Mouse (Mus musculus): Measurements from ENCODE around the gene Pdk2.
A peak's percentile ranks its signal among the peaks of the same experiment; 100 is the strongest.

The Pdk2 gene

DNA sequence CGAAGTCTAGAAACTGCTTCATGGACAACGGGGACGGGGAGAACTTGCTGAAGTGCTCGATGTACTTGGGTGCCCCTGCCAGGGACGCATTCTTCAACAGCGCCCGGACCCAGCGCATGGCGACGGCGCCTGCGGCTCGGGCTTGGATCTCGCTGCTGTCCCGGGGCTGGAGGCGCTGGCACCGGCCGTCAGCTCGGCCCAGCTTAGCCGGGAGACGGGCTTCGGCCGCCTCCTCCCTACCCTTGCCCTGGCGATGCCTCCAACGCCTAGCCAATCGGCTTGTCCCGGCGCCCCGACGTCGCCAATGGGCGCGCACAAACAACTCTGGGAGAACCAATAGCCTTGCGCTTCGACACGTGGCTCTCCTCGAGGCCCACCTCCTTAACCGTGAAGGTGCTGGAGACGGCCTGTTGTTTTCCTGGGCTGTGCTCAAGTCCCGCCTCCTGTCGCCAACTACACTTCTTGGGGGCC, at the start of gene Pdk2:
Gene Pdk2 (minus strand): TSS at position 216 of the 471 bp plus-strand sequence.
- peak; percentile 98 for DNase-seq

DNA sequence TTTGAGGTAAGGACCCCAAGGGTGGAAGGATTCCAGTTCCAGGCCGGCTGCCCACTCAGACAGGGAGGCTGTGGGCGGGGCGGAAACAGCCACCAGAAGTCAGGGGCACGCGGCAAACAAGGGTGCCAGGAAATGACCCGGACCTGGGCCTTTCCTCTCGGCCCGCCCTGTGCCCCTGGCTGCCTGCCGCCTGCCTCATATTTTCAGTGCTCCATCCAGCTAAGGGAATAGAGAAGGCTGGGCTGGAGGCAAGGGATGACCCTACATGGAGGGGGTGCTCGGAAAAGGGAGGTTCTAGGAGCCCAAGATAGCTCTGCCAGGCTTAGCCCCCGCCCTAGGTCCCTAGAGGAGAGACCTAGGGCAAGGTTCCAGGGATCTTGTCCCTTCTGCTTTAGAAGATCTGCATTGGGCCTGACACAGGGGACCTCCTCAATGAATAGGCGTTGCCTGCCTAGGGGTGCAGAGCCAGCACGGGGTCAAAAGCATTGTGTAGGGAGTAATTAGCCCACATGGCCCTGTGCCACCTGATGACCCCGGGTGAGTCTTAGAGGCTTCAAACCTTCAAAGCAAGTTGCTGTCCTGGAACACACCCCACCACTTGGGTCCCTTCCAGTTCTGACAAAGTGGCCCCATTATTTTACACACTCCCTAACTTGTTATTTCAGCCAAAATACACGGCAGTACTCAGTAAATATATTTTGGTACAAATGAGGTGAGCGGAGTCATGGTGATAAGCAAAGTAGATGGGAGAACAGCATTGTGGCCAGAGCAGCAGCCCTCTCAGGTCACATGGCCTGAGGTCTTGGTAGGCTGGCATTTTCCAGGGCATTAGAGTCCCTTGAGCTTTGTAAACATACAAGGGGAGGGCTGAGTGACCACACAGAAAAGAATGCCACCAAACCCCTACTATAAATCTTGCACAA, 48.0 kb upstream of the Pdk2 start:
- peak; percentile 94 for DNase-seq

DNA sequence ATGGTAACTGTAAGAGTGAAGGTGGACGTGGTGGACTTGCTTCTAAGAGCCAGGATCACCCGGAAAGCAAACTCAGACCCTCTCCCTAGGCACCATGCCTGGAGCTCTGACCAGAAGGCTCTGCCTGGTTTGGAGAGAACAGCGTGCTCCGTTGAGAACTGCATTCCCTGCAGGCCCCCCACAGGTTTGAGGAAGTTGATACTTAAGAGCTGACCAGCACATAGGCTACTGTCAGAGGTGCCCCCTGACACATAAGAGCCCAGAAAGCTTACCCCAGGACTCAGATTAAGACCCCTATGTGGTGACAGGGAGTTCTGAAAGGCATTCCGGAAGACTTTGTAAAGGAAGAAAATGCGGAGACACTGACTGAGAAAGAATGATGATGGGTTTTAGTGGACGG, 47.1 kb upstream of the Pdk2 start:
- DNase-seq, result no peak

DNA sequence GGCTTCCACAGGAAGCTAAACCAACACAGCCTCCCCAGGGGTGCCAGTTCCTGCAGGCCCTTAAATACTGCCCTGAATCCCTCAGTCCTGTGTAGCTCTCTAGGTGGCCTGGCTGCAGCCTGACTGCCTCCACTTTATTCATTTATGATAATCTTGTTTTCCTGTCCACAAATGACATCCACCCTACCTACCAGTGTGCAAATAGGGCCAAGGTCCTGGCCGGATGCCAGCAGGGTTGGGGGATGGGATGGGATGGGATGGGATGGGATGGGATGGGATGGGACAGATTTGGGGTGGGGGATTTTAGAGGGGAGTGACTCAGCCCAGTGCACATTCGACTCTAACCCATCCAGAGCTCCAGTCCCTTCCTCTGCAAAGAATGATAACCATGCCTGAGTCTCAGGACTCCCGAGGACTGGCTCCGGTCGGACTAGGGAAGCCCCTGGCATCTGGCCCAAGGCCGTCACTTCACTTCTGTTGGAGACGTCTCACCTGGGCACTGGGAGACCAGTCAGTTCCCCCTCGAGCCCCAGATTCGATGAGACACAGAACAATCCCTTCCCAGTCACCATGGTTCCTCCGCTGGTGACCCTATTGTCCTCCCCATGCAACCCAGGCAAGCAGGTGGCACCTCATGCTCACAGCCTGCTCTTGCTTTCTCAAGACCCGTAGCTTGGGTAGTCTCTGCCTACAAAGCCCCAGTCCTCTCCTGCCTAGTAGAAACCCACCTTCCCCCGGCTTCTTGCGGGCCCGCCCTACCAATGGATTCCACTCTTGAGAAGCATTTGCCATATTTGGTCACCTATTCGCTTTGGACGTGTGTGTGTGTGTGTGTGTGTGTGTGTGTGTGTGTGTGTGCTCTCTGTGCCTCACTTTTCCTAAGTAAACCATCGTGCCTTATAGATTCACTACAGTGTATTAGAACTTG, 46.4 kb upstream of the Pdk2 start:
- DNase-seq, result no peak

DNA sequence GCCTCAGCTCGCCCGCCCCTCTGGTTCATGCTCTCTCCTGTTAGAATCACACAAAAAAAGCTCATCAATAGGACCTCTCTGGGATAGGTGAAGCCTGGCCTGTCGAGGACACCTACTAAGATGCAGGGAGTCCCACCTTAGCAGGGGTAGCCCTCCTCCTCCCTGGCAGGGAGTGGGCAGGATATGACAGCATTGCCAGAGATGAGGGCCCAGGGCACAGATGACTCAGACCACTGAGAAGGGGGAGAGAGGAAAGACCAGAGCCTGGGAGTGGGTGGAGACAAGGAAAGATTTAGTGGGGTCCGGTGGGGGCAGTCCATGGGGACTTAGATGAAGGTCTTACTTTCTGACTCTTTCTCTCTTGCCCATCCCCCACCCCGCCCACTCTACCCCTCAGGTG, 45.1 kb upstream of the Pdk2 start:
- no peak for DNase-seq

DNA sequence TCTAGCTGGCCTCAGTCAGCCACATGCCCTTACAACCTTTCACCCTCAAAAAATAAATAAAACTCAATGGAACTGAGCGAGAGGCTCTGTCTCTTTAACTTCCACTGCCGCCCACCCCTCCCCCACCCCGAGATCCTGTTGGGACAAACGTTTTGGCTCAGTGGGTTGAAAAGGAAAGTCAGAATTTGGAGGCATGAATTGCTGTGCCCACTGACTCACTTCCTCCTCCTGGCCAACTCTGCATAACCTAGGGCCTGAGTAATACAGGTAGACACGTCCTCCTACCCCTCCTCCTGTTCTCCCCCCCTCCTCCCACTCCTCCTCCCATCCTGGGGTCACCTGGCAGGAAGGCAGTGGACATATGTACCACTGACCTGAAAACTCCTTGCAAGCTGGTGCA, 44.6 kb upstream of the Pdk2 start:
- no peak for DNase-seq

DNA sequence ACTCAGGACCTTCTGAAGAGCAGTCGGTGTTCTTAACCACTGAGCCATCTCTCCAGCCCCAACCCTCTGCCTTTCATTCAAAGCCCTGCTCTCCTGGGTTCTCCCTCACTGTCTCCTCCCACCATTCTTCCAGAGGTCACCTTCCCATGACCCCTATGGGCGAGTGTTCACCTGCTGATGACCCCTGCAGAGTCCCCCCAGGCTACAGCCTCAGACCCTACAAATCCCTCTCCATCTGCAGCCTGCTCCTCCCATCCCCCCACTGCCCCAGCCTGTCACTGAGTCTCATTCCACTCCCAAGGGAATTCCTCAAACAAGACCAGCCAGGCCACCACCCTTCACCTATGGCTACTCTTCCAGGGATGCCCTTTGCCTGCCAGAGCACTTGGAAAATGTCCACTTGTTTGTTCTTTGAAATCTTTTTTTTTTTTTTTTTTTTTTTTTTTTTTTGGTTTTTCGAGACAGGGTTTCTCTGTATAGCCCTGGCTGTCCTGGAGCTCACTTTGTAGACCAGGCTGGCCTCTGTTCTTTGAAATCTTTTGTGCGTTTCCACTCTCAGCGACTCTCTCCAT, 43.7 kb upstream of the Pdk2 start:
- DNase-seq, result no peak

DNA sequence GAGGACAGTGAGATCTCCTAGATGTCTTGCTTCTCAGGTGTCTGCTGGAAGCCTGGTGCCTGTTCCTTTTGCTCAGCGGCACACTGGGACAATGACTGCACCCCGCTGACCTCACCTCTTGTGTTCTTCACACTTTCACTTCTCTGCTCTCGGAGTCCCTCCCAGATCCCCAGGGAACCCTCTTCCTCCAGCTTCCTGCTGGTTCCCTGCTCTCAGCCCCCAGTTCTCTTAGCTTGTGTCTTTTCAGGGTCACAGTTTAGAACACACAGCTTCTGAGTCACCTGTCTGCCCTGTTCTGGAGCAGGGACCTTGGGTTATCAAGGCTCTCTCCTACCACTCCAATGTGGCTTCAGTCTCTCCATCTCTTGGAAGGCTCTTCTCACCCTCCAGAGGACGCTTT, 43.0 kb upstream of the Pdk2 start:
- no peak for DNase-seq

DNA sequence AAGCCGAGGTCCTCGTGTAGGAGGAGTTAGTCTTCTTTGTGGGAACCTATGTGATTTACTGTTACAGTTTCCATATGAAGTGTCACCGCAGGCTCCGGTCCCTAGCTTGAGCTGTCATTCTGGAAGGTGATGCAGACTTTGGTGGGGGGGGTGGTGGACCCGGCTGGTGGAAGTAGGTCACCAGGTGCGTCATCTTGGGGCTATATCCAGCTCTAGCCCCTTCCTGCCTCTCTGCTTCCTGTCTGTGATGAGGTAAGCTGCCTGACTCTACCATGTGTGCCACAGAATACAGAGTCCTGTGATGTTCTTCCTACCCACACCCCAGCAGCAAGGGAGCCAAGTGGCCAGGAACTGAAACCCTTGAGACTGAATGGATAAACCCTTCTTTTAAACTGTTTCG, 41.7 kb upstream of the Pdk2 start:
- DNase-seq, result no peak

DNA sequence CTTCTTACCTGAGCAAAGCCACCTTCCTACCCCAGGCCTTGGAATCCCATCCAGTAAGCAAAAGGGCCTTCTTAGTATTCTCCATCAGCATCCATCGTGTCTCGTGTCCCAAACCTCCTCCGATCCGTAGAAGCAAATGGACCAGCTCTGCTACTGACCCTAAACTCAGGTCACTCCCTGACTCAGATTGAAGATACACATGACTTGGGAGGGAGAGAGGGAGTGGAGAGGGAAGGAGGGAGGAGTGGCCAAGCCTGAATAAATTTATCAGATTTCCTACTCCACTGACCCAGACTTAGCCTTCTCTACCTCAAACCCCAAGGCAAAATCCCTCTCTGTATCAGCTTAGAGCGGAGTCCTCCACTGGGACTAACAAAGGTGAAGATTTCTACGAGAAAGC, 39.6 kb upstream of the Pdk2 start:
- no peak for DNase-seq

DNA sequence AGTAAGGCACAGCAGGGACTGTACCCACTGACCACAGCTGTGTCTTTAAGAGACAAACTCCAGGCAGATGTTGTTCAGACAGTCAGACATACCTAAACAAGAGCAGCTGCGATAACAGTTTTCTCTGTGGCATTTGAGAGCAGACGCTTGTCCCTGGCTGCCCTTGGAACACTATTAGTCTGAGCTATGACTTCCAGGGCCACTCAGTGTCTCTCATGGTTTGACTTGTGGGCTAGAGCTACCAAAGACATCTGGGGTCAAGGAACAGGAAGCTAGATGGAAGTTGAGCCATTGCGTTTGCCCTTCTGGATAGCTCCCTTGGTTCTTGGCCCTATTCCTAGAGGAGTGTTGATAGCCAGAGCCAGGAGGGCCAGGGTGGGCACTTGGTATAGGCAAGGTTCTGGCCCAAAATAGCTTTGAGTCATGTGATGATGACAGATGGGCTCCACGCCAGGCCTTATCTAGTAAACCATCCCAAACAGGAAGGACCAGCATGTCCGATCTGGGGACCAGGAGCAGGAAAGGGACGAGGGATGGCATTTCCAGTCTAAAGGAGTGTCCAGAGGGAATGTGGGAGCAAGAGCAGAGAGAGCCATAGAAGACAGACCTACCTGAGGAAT, 38.2 kb upstream of the Pdk2 start:
- peak; percentile 94 for DNase-seq

DNA sequence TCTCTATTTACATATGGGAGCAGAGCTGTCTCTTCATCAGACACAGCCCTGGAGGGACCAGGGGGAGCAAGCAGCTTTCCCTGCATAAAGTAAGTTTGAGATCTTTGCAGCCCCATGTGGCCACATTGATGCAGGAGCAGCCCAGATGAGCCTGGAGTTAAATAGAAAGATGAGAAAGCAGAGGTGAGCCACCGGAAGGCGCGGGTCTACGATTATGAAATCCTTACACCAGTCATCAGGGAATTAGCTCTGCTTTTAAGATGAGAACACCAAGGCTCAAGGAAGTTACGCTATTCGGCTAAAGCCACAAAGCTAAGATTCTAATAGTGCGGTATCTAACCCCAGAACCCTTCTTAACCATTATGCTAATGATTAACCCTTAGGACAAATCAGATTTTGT, 36.8 kb upstream of the Pdk2 start:
- DNase-seq, result no peak

DNA sequence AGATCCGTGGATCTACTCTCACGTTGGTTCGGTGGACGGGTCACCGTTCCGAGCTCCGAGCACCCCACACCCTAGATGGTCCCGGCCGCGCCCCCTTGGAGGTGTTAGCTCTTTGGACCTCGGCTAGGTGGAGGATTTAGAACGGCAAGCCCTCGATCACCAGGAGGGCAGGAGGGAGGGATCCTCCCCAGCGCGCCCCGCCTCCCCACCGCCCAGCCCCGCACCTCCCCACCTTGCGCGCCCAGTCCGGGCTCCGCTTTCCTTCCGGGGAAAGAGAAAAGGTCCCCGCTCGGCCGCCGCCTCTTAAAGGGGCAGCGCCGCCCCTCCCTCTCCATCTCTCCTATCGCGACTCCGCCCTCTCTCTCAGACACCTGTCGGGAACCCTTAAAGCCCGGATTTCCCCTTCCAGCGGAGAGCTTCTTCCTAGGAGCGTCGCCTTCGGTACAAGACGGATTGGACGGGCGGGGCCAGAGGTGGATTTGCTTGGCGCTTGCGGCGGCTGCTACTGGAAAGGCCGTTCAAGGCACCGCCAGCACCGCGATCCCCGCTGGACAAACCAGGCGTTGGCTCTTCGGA, 35.5 kb upstream of the Pdk2 start, which contains the start of gene Itga3:
Gene Itga3 (minus strand): TSS at position 266 of the 576 bp plus-strand sequence.
- peak; percentile 92 for DNase-seq

DNA sequence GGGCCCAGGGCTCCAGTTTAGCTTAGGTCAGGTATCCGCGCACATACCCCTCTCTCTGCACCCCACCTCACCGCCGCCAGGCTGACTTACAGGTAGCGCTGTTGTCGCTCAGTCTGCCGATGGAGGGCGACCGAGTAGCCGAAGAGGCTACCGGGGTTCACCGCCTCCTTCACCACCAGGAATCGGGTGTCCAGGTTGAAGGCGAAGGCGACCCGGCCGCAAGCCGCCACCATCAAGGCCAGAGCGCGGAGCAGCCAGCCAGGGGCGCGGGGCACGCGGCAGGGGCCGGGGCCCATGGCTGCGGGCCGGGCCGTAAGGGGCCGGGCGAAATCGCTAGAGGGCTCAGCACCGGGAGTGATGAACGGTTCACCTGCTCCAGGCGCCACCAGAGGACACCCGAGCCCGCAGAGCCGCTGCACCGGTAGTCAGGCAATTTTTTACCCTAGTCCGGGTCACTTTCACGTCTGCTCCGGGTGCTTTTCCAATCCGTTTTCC, 34.9 kb upstream of the Pdk2 start:
- peak; percentile 77 for DNase-seq

DNA sequence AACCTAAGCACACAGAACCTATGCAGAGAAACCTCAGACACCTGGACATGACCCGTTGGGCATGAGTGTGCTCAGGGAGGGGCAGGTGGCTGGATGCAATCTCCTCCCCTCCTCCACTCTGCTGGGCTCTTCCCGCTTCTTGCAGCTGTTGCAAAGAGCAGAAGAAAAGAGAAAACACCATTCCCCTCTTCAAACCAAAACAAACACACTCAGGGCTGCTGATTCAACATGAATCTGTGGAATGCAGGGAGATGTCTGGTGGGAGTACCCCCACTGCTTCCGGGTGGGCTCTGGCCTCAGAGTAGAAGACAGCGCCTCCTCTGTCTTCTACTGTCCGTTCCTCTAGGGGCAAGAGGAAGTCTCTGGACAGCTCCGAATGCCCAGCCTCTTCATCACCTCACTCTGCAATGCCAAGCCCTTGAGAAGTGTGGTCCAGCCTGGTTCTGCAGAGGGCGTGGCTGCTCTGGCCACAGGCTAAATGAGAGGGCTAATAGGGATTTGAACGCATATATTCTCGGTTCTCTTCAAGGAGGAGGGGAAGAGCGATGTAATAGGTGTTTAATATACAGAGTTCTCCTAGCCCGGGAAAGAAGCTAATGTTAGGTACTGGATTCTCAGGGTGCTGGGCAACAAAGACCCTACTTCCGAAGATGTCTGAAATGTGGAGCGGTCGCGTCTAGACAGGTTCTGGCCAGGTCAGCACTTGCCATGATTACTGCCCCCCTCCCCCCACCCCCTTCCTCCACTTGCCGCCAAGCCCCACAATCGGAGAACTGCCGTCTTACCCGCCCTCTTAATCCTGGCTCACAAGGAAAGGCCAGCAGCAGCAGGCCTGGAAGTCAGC, 34.3 kb upstream of the Pdk2 start:
- peak; percentile 67 for DNase-seq

DNA sequence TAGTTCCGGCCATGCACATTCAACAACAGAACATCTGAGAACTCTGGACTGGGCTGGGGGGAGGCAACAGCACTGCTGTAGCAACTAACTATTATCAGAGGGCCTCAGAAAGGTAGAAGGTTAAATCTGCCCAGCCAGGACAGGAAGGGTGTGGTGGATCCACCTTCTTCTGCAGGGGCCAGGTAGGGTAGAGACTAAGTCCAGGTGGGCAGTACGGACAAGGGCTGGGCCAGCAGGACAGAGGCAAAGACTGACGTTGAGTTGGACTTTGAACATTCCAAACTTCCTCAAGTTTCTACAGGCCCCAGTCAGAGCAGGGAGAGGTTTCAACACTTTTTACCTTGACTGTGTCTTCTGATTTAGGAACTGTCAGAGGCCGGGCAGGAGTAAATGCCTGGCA, 33.5 kb upstream of the Pdk2 start:
- DNase-seq, result no peak

DNA sequence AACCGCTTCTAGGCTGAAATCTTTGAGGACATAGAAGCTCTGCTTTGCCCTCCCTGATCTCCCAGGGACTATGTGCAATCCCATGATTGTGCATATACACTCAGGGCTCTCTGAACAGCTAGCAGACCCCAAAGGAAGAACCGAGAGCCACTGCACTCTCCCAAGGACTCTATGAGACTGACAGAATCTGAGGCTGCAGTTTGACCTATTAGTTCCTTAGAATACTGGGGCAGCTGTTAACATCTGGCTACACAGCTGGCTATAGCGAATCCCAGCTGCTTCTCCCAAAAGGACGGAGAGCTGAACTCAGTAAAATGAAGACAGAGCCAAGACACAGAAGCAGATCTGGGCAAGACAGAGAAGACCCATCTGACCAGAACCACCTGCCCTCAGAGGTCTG, 32.7 kb upstream of the Pdk2 start:
- DNase-seq, result peak; percentile 39

DNA sequence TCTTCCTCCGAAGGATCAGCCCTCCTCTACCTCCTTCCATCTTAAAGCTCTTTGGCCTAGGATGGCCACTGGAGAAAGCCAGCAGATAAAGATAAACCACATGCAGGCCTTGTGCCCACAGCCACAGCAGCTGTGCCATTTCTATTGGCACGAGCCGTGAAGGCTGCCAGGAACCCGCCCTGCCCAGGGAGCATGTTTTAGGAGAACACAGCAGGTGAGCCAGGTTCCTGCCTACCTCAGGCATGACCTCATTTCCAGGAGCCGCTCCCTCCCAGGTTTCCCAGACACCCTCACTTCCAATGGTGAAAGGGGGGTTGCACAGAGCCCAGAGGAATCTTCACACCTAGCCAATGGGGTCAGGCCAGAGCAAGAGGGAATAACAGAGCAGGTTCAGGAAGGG, 31.6 kb upstream of the Pdk2 start:
- peak; percentile 85 for DNase-seq

DNA sequence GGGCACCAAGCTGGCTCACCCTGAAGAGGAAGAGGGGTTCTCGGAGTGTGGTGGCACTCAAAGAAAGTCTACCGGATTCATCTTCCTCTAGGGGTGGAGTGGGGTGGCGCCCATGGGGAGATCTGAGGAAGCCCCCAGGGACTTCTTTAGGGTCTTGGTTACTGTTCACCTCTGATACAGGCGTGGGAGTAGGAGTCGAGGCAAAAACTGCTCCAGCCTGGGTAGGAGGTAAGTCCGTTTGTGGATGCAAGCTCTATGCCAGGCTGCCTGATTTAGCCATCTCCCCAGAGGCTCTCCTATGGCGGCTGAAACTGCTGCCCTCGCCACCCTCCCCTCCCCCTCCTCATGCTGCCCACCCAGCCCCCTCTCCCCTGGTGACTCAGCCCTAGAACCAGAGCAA, 31.0 kb upstream of the Pdk2 start:
- no peak for DNase-seq

DNA sequence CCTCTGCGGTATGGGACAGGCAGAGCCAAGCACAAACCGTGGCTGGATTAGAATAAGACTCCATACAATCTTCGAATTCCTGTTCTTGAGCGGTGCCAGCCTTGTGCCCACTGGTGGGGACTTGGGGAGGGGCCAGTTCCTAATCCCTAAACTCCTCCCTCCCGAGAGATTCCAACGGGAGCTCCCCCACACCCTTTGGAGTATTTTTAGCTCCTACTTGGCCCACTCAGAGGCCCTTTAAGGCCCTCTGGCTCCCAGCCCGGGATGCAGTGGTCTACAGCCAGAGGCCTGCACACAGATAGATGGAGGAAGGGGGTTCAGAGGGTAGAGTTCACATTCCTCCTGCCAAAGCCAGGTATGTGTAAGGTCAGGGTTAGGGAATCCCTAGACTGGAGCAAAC, 30.1 kb upstream of the Pdk2 start:
- peak; percentile 74 for DNase-seq

Data from lung, postnatal 36 days (tissue).